Mouse (Mus musculus): ENCODE measurements at regions not wholly inside any gene's neighbourhood (a gene's known extent, or its start where the extent isn't known, plus 50 kb on each side); places are given as distances from the start of the nearest gene placed in this dataset.

- intact Hi-C loops (cut with DNase I): loop anchor here (5.0 kb wide), 3 partner anchors 134 to 246 kb away; no protein-coding TSS in a partner anchor
- DNase-seq (ENCODE audit: extremely low spot score in 1 of 2, low spot score in 2 of 2): no peak
Measured at GRCm38 (mm10) chr12:54352963-54353606, 149.4 kb upstream of the Egln3 start.

- DNase-seq (ENCODE audit: extremely low spot score in 1 of 2, low spot score in 2 of 2): no peak
- intact Hi-C loops (cut with DNase I): loop anchor here (5.0 kb wide), 3 partner anchors 137 to 243 kb away; no protein-coding TSS in a partner anchor
Measured at GRCm38 (mm10) chr12:54350293-54350692, 146.6 kb upstream of the Egln3 start.

- intact Hi-C loops (cut with DNase I): no loop called here
- no peak for DNase-seq (ENCODE audit: extremely low spot score in 1 of 2, low spot score in 2 of 2)
Measured at GRCm38 (mm10) chr12:54349403-54349802, 145.7 kb upstream of the Egln3 start.

- intact Hi-C loops (cut with DNase I): no loop called here
- no peak for DNase-seq (ENCODE audit: extremely low spot score in 1 of 2, low spot score in 2 of 2)
Measured at GRCm38 (mm10) chr12:54343493-54343892, 139.8 kb upstream of the Egln3 start.

- intact Hi-C loops (cut with DNase I): no loop called here
- no peak for DNase-seq (ENCODE audit: extremely low spot score in 1 of 2, low spot score in 2 of 2)
Measured at GRCm38 (mm10) chr12:54335509-54335908, 131.8 kb upstream of the Egln3 start.

GRCm38 (mm10) chr12:54334491-54335132 is 131.0 kb upstream of the Egln3 start:
- DNase-seq (ENCODE audit: extremely low spot score in 1 of 2, low spot score in 2 of 2): peak in 1 of 2 experiments; percentile 27
- intact Hi-C loops (cut with DNase I): no loop called here

DNA sequence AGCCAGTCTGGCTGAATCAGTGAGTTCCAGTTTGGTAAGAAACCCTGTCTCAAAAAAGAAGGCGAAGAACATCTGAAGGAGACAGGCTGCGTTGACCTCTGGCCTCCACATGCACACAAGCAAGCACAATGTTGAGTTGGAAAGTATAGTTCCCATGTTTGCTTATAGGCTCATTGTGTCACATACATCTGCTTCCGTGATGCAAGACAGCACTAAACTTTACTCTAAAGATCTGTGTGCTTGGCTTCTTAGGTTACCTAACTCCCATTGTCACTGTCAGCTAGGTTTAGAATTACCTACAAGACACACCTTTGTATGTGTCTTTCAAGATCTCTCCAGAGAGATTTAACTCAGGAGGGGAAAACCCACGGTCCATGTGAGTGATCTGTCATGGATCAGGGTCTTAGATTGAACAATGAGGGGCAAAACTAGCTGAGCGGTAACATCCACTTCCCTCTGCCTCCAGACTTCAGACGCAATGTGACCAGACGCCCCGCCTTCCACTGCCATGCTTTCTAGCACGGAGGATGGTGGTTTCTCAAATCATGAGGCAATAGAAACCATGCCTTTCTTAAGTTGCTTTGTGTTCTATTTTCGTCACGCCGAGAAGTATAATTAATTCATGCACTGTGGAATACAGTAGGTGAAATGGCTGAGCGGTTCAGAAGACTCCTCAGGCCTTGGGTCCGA is 130.1 kb upstream of the Egln3 start:
- intact Hi-C loops (cut with DNase I): no loop called here
- DNase-seq (ENCODE audit: extremely low spot score in 1 of 2, low spot score in 2 of 2): no peak

DNA sequence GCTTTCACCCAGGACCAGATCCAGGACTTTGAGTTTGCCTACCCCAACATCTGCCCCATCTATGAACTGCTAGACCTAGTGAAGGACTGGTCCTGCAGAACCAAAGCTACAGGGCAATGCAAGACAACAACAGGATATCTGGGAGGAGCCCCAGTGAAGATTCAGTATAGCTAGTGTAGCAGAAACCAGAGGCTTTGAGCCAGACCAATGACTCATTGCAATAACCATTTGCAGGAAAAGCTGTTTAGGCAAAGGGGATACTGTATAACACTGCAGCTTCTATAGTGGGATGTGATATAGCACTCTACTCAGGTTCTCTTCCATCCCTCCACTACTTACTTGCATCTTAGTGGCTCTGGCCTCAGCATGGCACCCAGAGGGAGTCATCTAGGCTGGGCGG is 123.8 kb upstream of the Egln3 start:
- intact Hi-C loops (cut with DNase I): no loop called here
- no peak for DNase-seq (ENCODE audit: extremely low spot score in 1 of 2, low spot score in 2 of 2)

DNA sequence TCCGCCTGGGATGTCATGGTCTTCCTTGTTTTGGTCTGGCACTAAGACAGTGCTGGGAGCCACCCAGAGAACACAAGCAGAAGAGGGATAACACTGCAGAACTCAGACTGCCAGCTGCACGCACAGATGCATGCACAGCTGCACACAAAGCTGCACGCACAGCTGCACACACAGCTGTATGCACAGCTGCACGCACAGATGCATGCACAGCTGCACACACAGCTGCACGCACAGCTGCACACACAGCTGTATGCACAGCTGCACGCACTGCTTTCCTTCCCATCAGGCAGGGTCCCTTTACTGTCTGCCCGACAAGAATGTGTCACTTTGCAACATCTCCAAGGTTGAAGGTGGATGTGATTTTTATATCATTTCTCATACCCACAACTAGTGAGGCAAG is 122.9 kb upstream of the Egln3 start:
- intact Hi-C loops (cut with DNase I): no loop called here

GRCm38 (mm10) chr12:54320533-54320932 is 116.9 kb upstream of the Egln3 start:
- DNase-seq (ENCODE audit: extremely low spot score in 1 of 2, low spot score in 2 of 2): no peak
- intact Hi-C loops (cut with DNase I): no loop called here

More for the DNA sequence above, 122.9 kb upstream of the Egln3 start:
- DNase-seq (ENCODE audit: extremely low spot score in 1 of 2, low spot score in 2 of 2): no peak

GRCm38 (mm10) chr12:54316980-54317471 is 113.4 kb upstream of the Egln3 start:
- intact Hi-C loops (cut with DNase I): no loop called here
- no peak for DNase-seq (ENCODE audit: extremely low spot score in 1 of 2, low spot score in 2 of 2)

DNA sequence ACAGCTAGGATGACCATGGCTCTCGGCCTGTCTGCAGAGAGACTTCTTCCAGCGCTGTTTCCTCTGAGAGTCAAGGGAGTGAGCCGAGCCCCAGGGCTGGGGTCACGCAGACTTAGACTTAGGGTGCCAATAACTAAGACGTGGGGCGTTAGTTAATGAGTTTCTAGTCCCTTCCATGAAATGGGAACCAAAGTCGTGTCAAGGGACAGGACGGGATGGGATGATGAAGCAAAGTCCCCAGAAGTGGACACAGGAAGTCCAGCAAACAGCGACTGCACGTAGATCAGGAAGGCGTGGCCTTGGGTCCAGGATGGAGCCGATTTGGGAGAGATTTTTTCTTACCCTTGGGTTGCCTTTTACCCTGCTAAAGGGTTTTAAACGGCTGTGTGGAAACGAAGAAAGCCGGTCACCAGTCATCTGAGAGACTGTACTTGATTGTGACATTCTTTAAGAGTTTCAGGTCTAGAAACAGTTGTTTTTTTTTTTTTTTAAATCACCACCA is 112.5 kb upstream of the Egln3 start:
- intact Hi-C loops (cut with DNase I): no loop called here

DNA sequence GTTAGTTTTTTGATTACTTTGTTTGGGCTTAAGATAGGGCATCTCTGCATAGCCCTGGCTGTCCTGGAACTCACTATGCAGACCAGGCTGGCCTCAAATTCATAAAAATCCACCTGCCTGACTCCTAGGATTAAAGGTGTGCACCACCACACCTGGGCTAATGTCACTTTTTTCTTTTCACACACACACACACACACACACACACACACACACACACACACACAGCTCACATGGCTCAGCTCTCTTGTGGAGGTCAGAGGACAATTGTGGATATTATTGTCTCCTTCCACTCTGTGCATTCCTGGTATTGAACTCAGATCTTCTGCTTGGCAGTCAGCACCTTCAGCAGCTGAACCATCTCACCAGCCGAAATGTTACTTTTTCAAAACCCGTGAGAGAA is 110.5 kb upstream of the Egln3 start:
- no peak for DNase-seq (ENCODE audit: extremely low spot score in 1 of 2, low spot score in 2 of 2)
- intact Hi-C loops (cut with DNase I): no loop called here

More for the DNA sequence above, 112.5 kb upstream of the Egln3 start:
- DNase-seq (ENCODE audit: extremely low spot score in 1 of 2, low spot score in 2 of 2): no peak

- peak; percentile 9 to 62 for DNase-seq (ENCODE audit: extremely low spot score in 1 of 2, low spot score in 2 of 2)
- intact Hi-C loops (cut with DNase I): no loop called here
Measured at GRCm38 (mm10) chr12:54313211-54313845, 109.7 kb upstream of the Egln3 start.

GRCm38 (mm10) chr12:54312522-54313210 is 109.0 kb upstream of the Egln3 start:
- DNase-seq (ENCODE audit: extremely low spot score in 1 of 2, low spot score in 2 of 2): no peak
- intact Hi-C loops (cut with DNase I): no loop called here

GRCm38 (mm10) chr12:54311896-54312521 is 108.3 kb upstream of the Egln3 start:
- intact Hi-C loops (cut with DNase I): no loop called here
- no peak for DNase-seq (ENCODE audit: extremely low spot score in 1 of 2, low spot score in 2 of 2)

DNA sequence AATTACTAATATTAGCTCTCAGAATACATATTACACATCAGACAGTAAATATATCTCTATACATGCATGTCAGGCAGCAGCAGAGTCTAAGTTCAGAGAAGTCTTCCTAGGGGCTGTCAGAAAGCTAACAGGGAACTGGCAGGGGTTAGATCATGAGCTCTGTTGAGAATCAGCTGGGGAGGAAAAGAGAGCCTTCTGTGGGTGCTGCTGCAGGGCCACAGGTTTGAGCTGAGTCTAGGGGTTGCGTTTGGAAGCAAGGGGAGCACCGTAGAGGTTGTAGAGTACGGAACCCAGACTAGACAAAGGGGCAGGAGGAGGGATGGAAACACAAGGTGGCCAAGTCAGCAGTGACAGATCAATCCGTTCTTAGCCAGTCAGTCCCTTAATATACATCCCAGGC is 106.2 kb upstream of the Egln3 start:
- DNase-seq (ENCODE audit: extremely low spot score in 1 of 2, low spot score in 2 of 2): no peak
- intact Hi-C loops (cut with DNase I): no loop called here

- intact Hi-C loops (cut with DNase I): no loop called here
- no peak for DNase-seq (ENCODE audit: extremely low spot score in 1 of 2, low spot score in 2 of 2)
Measured at GRCm38 (mm10) chr12:54309219-54309618, 105.6 kb upstream of the Egln3 start.
